Mouse (Mus musculus) embryonic facial prominence, embryonic 12.5 days (tissue): ENCODE results near the gene Klk1b27. TPM values are rescaled to one million over a fixed set of nuclear protein-coding genes. Genes with fewer than 3 reads are reported as not detected.
"Not testable (repeated sequence)": the region's sequence is repeated elsewhere in the genome, so short reads cannot be mapped to it uniquely, and the experiment has no call there.

ENCODE experiments used
- ATAC-seq: fragments of 200-750 bp; cut with Nextera tagmentation; 2 replicates; pipeline ENCODE4 v1.8.0; 2017; ENCODE audit not compliant: insufficient number of reproducible peaks, insufficient read depth, low FRiP score, low TSS enrichment
- H3K27ac ChIP-seq: fragments of 300-500 bp; sonication (generic); 2 replicates; pipeline ENCODE4 v1.5.1; 2016; ENCODE audit warnings: mild to moderate bottlenecking
- H3K27me3 ChIP-seq: fragments of 300-500 bp; sonication (generic); 2 replicates; pipeline ENCODE4 v1.6.1; 2016; ENCODE audit warnings: mild to moderate bottlenecking, moderate library complexity
- H3K36me3 ChIP-seq: fragments of 300-500 bp; sonication (generic); 2 replicates; pipeline ENCODE4 v1.6.1; 2016; ENCODE audit warnings: mild to moderate bottlenecking
- H3K4me1 ChIP-seq: fragments of 300-500 bp; sonication (generic); 2 replicates; pipeline ENCODE4 v1.6.1; 2016
- H3K4me2 ChIP-seq: fragments of 300-500 bp; sonication (generic); replicated peaks from 2 replicates; pipeline ENCODE4 v1.6.1; 2016; ENCODE audit warnings: mild to moderate bottlenecking, moderate library complexity
- H3K4me3 ChIP-seq: fragments of 300-500 bp; sonication (generic); 2 replicates; pipeline ENCODE4 v1.5.1; 2016; ENCODE audit warnings: mild to moderate bottlenecking
- H3K9ac ChIP-seq: fragments of 300-500 bp; sonication (generic); 2 replicates; pipeline ENCODE4 v1.6.1; 2016; ENCODE audit warnings: mild to moderate bottlenecking, moderate library complexity
- H3K9me3 ChIP-seq: fragments of 300-500 bp; sonication (generic); 2 replicates; pipeline ENCODE4 v1.6.1; 2016; ENCODE audit warnings: mild to moderate bottlenecking, moderate library complexity
- WGBS: fragments of 180-500 bp; shearing (Covaris S2); methylation state at CpG from one replicate; pipeline ENCODE4 v1.1.7; 2016; 5-methylcytosine and 5-hydroxymethylcytosine counted together
- polyA plus RNA-seq: library from polyadenylated mRNA; unstranded; fragments of >200 nt; fragmentation: Nextera tagmentation; extraction: Ambion mirVana; gene quantifications from 2 replicates; pipeline ENCODE4 v1.2.1, GENCODE M21; 2016

The Klk1b27 gene
- polyA plus RNA-seq = not detected in 2 replicates

- not testable (repeated sequence) for H3K36me3 ChIP-seq, H3K4me1 ChIP-seq, H3K9me3 ChIP-seq, H3K4me3 ChIP-seq, H3K4me2 ChIP-seq, H3K27me3 ChIP-seq, ATAC-seq, H3K27ac ChIP-seq, H3K9ac ChIP-seq
- WGBS = 77% methylated on average over 3 of the region's 3 CpGs
These were observed at the start of gene Klk1b27 for GRCm38 (mm10) chr7:44051990-44052389. TSS of gene Klk1b27 (plus strand) at chr7:44052290.

DNA sequence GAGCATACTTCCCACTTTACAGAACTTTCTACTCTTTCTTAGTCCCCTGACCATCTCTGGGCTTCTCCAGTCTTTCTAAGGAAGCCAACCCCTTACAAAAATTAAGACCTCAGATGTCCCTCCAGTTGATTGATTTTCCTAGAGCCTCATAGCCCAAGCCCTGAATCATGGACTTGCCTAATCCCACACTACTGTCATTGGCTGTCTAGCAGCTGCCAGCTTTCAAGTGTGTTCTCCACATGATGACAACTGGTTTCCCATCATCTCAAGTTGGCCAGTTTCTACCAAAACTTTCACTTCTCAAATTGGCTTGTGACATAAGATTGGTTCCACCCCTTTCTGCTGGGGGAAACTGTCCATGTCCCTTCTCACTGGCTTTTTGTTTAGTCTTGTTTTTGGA lies 47.2 kb upstream of the Klk1b27 start:
- Histone ChIP-seq H3K9me3 (no peaks in the 10 kb centered on the region), H3K27me3 (no peaks in the 10 kb centered on the region), H3K4me3 (no peak overlapping the region), H3K4me1 (no peaks in the 10 kb centered on the region), H3K27ac (no peak overlapping the region), H3K4me2 (no peak overlapping the region), H3K36me3 (no peaks in the 10 kb centered on the region), H3K9ac (no peak overlapping the region)
- ATAC-seq = no peak

GRCm38 (mm10) chr7:44011868-44012267 lies 40.2 kb upstream of the Klk1b27 start, which contains the start of gene Klk1b26:
TSS of gene Klk1b26 (plus strand) at chr7:44012168.
- ATAC-seq, H3K4me1 ChIP-seq, H3K9ac ChIP-seq, H3K4me2 ChIP-seq, H3K4me3 ChIP-seq, H3K36me3 ChIP-seq, H3K27ac ChIP-seq, H3K9me3 ChIP-seq, H3K27me3 ChIP-seq: not testable (repeated sequence)

DNA sequence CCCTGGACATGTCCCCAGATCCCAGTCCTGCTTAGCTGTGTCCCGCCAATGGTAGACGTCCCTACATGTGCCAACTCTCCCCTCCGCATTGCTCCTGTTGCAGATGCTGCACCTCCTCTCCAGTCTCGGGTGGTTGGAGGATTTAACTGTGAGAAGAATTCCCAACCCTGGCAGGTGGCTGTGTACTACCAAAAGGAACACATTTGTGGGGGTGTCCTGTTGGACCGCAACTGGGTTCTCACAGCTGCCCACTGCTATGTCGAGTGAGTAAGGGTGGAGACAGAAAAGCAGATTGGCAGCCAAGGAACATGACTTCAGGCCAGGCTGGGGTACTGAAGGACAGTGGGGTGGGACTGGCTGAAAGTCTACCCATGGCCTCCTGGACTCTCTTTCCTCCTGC lies 37.4 kb upstream of the Klk1b27 start:
- 81% methylated on average over 6 of the region's 6 CpGs for WGBS
- H3K4me3 ChIP-seq, H3K27me3 ChIP-seq, H3K4me1 ChIP-seq, H3K9me3 ChIP-seq, H3K9ac ChIP-seq, H3K4me2 ChIP-seq, H3K36me3 ChIP-seq, ATAC-seq, H3K27ac ChIP-seq: not testable (repeated sequence)

DNA sequence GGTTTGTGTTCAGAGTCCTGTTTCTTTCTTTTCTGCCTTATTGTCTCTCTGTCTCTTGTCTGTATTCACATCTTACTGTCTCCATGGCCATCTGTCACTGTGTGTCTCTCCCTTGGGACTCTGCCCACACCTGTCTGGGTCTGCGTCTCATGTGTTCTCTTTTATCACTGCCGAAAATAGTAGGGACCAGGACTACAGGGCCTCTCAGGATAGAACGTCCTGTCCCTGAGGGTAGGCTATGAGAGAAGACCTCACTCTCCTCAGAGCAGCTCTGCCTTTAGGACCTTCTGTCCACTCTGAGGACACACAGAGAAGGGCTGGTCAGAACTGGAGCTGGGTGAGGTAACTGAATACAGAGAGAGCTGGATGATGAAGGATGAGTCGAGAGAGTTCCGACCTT lies 37.0 kb upstream of the Klk1b27 start:
- no peak for ATAC-seq
- Histone ChIP-seq H3K9me3 (no peaks in the 10 kb centered on the region), H3K27ac (no peak overlapping the region), H3K4me1 (no peaks in the 10 kb centered on the region), H3K27me3 (no peaks in the 10 kb centered on the region), H3K4me3 (no peak overlapping the region), H3K4me2 (no peak overlapping the region), H3K9ac (no peak overlapping the region), H3K36me3 (no peaks in the 10 kb centered on the region)
- WGBS = 81% methylated on average over 5 of the region's 5 CpGs

- 73% methylated on average over 2 of the region's 2 CpGs for WGBS
- no peaks in the 10 kb centered on the region for H3K36me3 ChIP-seq
- no peak overlapping the region for H3K4me3 ChIP-seq
- H3K27me3 ChIP-seq = no peaks in the 10 kb centered on the region
- H3K4me2 ChIP-seq = no peak overlapping the region
- H3K4me1 ChIP-seq = no peaks in the 10 kb centered on the region
- no peak overlapping the region for H3K27ac ChIP-seq
- ATAC-seq = no peak
- H3K9ac ChIP-seq = no peak overlapping the region
- H3K9me3 ChIP-seq = no peaks in the 10 kb centered on the region
These were observed 20.0 kb downstream of the Klk1b27 start for GRCm38 (mm10) chr7:44072117-44072516.

- H3K27me3 ChIP-seq = no peaks in the 10 kb centered on the region
- H3K4me3 ChIP-seq = no peak overlapping the region
- no peaks in the 10 kb centered on the region for H3K36me3 ChIP-seq
- WGBS = no CpG with 5 or more reads among the region's 1 CpGs
- no peaks in the 10 kb centered on the region for H3K4me1 ChIP-seq
- H3K27ac ChIP-seq = no peak overlapping the region
- no peak overlapping the region for H3K4me2 ChIP-seq
- H3K9ac ChIP-seq = no peak overlapping the region
- ATAC-seq = no peak
- no peaks in the 10 kb centered on the region for H3K9me3 ChIP-seq
These were observed 25.6 kb downstream of the Klk1b27 start for GRCm38 (mm10) chr7:44077703-44078102.

DNA sequence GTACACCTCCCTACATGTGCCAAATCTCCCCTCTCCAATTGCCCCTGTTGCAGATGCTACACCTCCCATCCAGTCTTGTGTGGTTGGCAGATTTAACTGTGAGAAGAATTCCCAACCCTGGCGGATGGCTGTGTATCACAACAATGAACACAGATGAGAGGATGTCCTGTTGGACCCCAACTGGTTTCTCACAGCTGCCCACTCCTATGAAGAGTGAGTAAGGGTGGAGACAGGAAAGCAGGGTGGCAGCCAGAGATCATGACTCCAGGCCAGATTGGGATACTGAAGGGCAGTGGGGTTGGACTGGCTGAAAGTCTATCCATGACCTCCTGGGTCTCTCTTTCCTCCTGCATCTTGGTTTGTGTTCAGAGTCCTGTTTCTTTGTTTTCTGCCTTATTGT lies 44.0 kb downstream of the Klk1b27 start:
- no peak for ATAC-seq
- Histone ChIP-seq H3K4me1 (no peaks in the 10 kb centered on the region), H3K36me3 (no peaks in the 10 kb centered on the region), H3K4me3 (no peak overlapping the region), H3K9me3 (no peaks in the 10 kb centered on the region), H3K27ac (no peak overlapping the region), H3K4me2 (no peak overlapping the region), H3K9ac (no peak overlapping the region), H3K27me3 (no peaks in the 10 kb centered on the region)
- 82% methylated on average over 1 of the region's 1 CpGs for WGBS

DNA sequence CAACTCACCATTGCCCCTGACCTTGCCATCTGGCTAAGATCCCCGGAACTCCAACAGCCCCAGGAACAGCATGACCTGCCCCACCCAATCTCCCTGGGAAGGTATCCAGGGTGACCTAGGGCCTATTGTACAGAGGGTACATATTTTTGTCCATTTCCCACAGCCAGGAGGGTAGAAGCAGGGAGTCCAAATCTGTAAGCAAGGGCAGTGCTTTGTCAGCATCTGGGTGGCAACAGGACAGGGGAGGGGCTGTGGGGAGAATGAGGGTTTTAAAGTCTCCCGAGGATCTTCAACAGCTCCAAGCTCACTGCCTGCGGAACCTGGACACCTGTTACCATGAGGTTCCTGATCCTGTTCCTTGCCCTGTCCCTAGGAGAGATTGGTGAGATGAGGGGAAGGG lies 49.9 kb downstream of the Klk1b27 start, which contains the start of gene Klk1b21:
TSS of gene Klk1b21 (plus strand) at position 301 of the 400 bp plus-strand sequence.
- not testable (repeated sequence) for H3K27me3 ChIP-seq, H3K36me3 ChIP-seq, ATAC-seq, H3K9me3 ChIP-seq, H3K4me1 ChIP-seq, H3K9ac ChIP-seq, H3K4me2 ChIP-seq, H3K27ac ChIP-seq, H3K4me3 ChIP-seq
- 71% methylated on average over 3 of the region's 3 CpGs for WGBS

Other genes starting within 250 kb of the Klk1b27 start
- gene Klk7, start 241.0 kb upstream of the Klk1b27 start, polyA plus RNA-seq = not detected in 2 replicates
- gene Klk6, start 227.8 kb upstream of the Klk1b27 start, polyA plus RNA-seq = 0.20 and 0.24 TPM in 2 replicates
- gene Klk5, start 210.3 kb upstream of the Klk1b27 start, polyA plus RNA-seq = 0.18 TPM in 1 of 2 replicates, not detected in the other
- gene Klk4, start 171.1 kb upstream of the Klk1b27 start, polyA plus RNA-seq = 0.38 TPM in 1 of 2 replicates, not detected in the other
- gene Klk15, start 118.5 kb upstream of the Klk1b27 start, polyA plus RNA-seq = not detected in 2 replicates
- gene Klk1b8, start 101.6 kb upstream of the Klk1b27 start, polyA plus RNA-seq = not detected in 2 replicates
- gene Klk1b1, start 85.5 kb upstream of the Klk1b27 start, polyA plus RNA-seq = not detected in 2 replicates
- gene Klk1b9, start 76.2 kb upstream of the Klk1b27 start, polyA plus RNA-seq = not detected in 2 replicates
- not detected in 2 replicates for gene Klk1b11, start 56.4 kb upstream of the Klk1b27 start, polyA plus RNA-seq
- gene Klk1b26, start 40.1 kb upstream of the Klk1b27 start, polyA plus RNA-seq = not detected in 2 replicates
- gene Klk1b21, start 50.0 kb downstream of the Klk1b27 start, polyA plus RNA-seq = not detected in 2 replicates
- gene Klk1b22, start 60.4 kb downstream of the Klk1b27 start, polyA plus RNA-seq = not detected in 2 replicates
- gene Klk1b16, start 84.5 kb downstream of the Klk1b27 start, polyA plus RNA-seq = not detected in 2 replicates
- gene Klk1b24, start 135.9 kb downstream of the Klk1b27 start, polyA plus RNA-seq = not detected in 2 replicates
- gene Klk1b3, start 145.9 kb downstream of the Klk1b27 start, polyA plus RNA-seq = not detected in 2 replicates
- not detected in 2 replicates for gene Klk1b4, start 155.1 kb downstream of the Klk1b27 start, polyA plus RNA-seq
- gene Klk1b5, start 163.7 kb downstream of the Klk1b27 start, polyA plus RNA-seq = not detected in 2 replicates
- not detected in 2 replicates for gene Klk1, start 173.1 kb downstream of the Klk1b27 start, polyA plus RNA-seq
- gene Gm36864, start 183.9 kb downstream of the Klk1b27 start, polyA plus RNA-seq = 0.15 TPM in 1 of 2 replicates, not detected in the other
- 0.58 and 0.84 TPM in 2 replicates for gene 1700028J19Rik, start 194.4 kb downstream of the Klk1b27 start, polyA plus RNA-seq
- 208 and 212 TPM in 2 replicates for gene 2410002F23Rik, start 194.4 kb downstream of the Klk1b27 start, polyA plus RNA-seq
- gene Acp4, start 205.1 kb downstream of the Klk1b27 start, polyA plus RNA-seq = 0.10 TPM in 1 of 2 replicates, not detected in the other
- not detected in 2 replicates for gene Gm15517, start 209.2 kb downstream of the Klk1b27 start, polyA plus RNA-seq